Mouse (Mus musculus) lung, embryonic 14.5 days (tissue): ENCODE measurements around the gene Map2k4. TPM values are rescaled to one million over a fixed set of nuclear protein-coding genes. Genes with fewer than 3 reads are reported as not detected.
A peak's percentile ranks its signal among the peaks of the same experiment; 100 is the strongest.

Experiments used
- ATAC-seq: fragments of 200-750 bp; cut with Nextera tagmentation; 2 replicates; pipeline ENCODE4 v1.8.0; 2017; ENCODE audit warnings: mild to moderate bottlenecking, moderate TSS enrichment, moderate library complexity; ENCODE audit not compliant: insufficient read depth
- DNase-seq: peaks from one replicate; pipeline ENCODE4 v3.0.0-alpha.2; 2015
- H3K27ac ChIP-seq: fragments of 300-500 bp; sonication (generic); 2 replicates; pipeline ENCODE4 v1.5.1; 2014; ENCODE audit warnings: low read depth, mild to moderate bottlenecking, moderate library complexity
- H3K27me3 ChIP-seq: fragments of 300-500 bp; sonication (generic); 2 replicates; pipeline ENCODE4 v1.6.1; 2014; ENCODE audit warnings: low read length, control low read depth; ENCODE audit not compliant: insufficient read depth
- H3K36me3 ChIP-seq: fragments of 300-500 bp; sonication (generic); 2 replicates; pipeline ENCODE4 v1.6.1; 2014; ENCODE audit warnings: control low read depth; ENCODE audit not compliant: insufficient read depth
- H3K4me1 ChIP-seq: fragments of 300-500 bp; sonication (generic); 2 replicates; pipeline ENCODE4 v1.6.1; 2014; ENCODE audit warnings: antibody characterized with exemption, control low read depth; ENCODE audit not compliant: insufficient read depth
- H3K4me2 ChIP-seq: fragments of 300-500 bp; sonication (generic); 2 replicates; pipeline ENCODE4 v1.6.1; 2014; ENCODE audit warnings: mild to moderate bottlenecking
- H3K4me3 ChIP-seq: fragments of 300-500 bp; sonication (generic); 2 replicates; pipeline ENCODE4 v1.5.1; 2014; ENCODE audit warnings: low read depth, low read length
- H3K9ac ChIP-seq: fragments of 300-500 bp; sonication (generic); 2 replicates; pipeline ENCODE4 v1.6.1; 2014
- H3K9me3 ChIP-seq: fragments of 300-500 bp; sonication (generic); 2 replicates; pipeline ENCODE4 v1.6.1; 2016; ENCODE audit warnings: low read depth, low read length, control low read depth
- CTCF ChIP-seq: IDR thresholded peaks from 2 replicates; pipeline ENCODE4 v1.5.1; 2016; ENCODE audit warnings: antibody characterized with exemption, low read depth
- WGBS: fragments of 180-500 bp; shearing (Covaris S2); extraction: QIAGEN DNeasy Blood & Tissue Kit; methylation state at CpG from one replicate; pipeline ENCODE4 v1.1.7; 2014; 5-methylcytosine and 5-hydroxymethylcytosine counted together
- polyA plus RNA-seq: library from polyadenylated mRNA; unstranded; fragments of >200 nt; fragmentation: Nextera tagmentation; extraction: Ambion mirVana; gene quantifications from 2 replicates; pipeline ENCODE4 v1.2.1, GENCODE M21; 2014

The Map2k4 gene
- polyA plus RNA-seq, 1 experiment from 2014 or later = 71.5 TPM

DNA sequence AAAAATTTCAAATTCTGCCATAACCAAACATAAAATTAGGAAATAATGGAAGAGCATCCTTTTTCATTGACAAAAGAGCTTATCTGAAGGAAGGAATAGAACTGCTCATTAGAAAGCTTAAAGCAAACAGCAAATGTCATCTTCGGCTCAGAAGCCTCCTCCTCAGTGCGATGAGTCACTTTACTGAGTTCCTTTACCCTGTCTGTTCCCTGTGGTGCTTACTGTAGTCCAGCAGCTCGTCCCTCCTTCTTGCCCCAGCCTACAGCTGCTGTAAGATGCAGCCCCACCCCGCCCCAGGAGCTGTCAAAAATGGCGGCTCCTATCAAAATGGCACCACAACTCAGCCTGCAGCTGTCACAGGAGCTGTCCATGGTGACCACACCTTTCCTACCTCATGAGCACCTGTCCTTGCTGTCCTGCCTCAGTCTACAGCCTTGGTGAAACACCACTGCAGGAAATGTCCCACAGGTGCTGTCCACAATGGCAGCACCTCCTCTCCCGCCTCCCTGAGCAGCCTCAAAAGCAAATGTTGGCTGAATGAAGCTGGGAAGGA, 75.3 kb downstream of the Map2k4 start:
- Histone ChIP-seq H3K27me3 (no peaks in the 10 kb centered on the region), H3K9ac (no peak overlapping the region), H3K36me3 (peaks cover 13% of the 10 kb centered on the region), H3K4me3 (no peak overlapping the region), H3K27ac (no peak overlapping the region), H3K4me1 (no peaks in the 10 kb centered on the region), H3K4me2 (no peak overlapping the region), H3K9me3 (no peaks in the 10 kb centered on the region)
- DNase-seq (no peak), ATAC-seq (no peak)
- WGBS = 85% methylated on average over 6 of the region's 6 CpGs
- TF ChIP-seq CTCF = no peak

DNA sequence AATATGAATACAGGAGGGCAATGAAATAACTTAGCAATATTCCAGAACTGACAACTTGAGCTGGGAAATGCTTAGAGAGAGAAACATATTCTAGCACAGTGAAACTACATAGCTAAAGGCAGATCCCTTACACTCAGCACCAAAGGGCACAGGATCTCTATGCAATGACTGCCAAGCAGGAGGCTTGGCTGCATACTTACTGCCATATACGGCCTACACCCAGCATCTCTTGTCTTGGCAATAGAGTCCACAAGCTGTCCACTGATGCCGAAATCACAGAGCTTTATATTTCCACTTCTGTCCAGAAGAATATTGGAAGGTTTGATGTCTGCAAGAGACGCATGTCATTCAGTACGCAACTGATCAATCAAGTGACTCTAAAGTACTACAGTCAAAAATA, 81.3 kb downstream of the Map2k4 start:
- Histone ChIP-seq H3K4me2 (no peak overlapping the region), H3K27me3 (no peaks in the 10 kb centered on the region), H3K4me1 (no peaks in the 10 kb centered on the region), H3K36me3 (peaks cover 19% of the 10 kb centered on the region), H3K9me3 (no peaks in the 10 kb centered on the region), H3K9ac (no peak overlapping the region), H3K4me3 (no peak overlapping the region), H3K27ac (no peak overlapping the region)
- DNase-seq (no peak), ATAC-seq (no peak)
- no peak for TF ChIP-seq CTCF
- 93% methylated on average over 4 of the region's 4 CpGs for WGBS

DNA sequence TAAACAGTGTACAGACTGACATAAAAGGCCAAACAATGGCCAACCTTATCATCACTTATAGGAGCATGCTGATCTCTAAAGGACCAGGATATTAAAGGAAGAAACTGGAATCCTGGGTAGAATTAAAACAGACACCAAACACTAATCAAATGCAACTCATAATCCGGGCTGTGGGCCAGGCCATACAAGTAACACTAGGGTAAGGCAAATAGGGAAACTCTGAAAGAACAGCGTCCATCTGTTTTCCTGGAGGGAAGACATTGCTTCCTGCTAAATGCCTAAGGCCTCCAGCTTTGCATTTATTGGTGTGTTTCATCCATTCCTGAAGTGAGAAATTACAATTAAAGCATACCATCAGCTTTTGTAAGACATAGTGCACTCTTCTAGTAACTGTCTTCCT, 81.9 kb downstream of the Map2k4 start:
- 83% methylated on average over 2 of the region's 2 CpGs for WGBS
- H3K27ac ChIP-seq = no peak overlapping the region
- H3K4me2 ChIP-seq = no peak overlapping the region
- H3K36me3 ChIP-seq = peaks cover 19% of the 10 kb centered on the region
- no peak for TF ChIP-seq CTCF
- no peaks in the 10 kb centered on the region for H3K27me3 ChIP-seq
- H3K9ac ChIP-seq = no peak overlapping the region
- no peaks in the 10 kb centered on the region for H3K9me3 ChIP-seq
- DNase-seq = no peak
- no peak for ATAC-seq
- no peaks in the 10 kb centered on the region for H3K4me1 ChIP-seq
- no peak overlapping the region for H3K4me3 ChIP-seq

DNA sequence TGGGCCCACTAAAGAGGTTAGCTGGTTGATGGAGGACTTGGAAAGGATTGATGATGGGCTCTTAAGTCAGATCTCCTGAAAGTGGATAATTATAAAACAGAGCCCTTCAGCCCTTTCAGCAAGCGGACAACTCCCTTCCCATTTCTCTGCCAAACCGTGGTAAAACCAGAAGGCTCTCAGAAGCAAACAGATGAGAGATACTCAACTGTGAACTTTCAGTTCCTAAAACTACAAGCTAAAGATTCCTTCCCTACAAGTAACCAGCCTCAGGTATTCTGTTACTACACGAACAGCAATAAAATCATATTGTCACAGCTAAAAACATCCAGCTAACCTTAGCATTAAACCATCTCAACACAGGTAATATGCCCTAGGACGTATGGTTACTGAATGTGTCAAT, 83.2 kb downstream of the Map2k4 start:
- Histone ChIP-seq H3K4me2 (no peak overlapping the region), H3K4me3 (no peak overlapping the region), H3K36me3 (peaks cover 24% of the 10 kb centered on the region), H3K27ac (no peak overlapping the region), H3K4me1 (no peaks in the 10 kb centered on the region), H3K9me3 (no peaks in the 10 kb centered on the region), H3K27me3 (no peaks in the 10 kb centered on the region), H3K9ac (no peak overlapping the region)
- DNase-seq (no peak), ATAC-seq (no peak)
- no peak for TF ChIP-seq CTCF
- WGBS = 88% methylated on average over 4 of the region's 4 CpGs

DNA sequence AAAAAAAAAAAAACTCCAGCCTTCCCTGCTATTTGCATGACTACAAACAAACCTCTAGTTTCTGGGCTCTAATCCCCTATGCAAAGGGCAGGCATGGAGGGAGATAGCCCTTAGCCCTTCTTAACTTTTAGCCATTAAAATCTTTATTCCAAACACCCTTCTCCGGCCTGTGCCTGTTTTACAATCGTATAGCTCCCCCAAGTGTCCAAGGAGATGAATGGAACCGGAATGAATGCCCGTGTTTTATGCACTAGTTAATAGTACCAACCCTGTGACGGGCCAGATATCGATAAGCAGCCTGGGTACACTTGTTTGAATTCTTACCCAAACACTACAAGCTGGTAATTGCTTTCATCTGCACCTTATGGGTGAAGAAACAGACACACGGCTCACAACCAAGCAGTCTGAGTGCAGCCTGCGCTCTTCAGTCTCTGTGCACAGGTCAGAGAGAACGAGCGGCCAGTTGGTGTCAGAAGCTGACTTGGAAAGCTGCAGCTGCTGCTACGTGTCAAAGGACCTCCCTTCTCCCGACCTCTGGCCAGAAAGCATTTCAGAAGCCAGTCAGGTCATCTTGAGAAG, 109.2 kb downstream of the Map2k4 start:
- WGBS = 17% methylated on average over 12 of the region's 12 CpGs
- Histone ChIP-seq H3K4me2 (peak overlapping the region; percentile 33; the same call in 1 of the 2 replicates), H3K36me3 (no peaks in the 10 kb centered on the region), H3K4me1 (no peaks in the 10 kb centered on the region), H3K27ac (no peak overlapping the region), H3K4me3 (no peak overlapping the region), H3K9ac (no peak overlapping the region), H3K9me3 (no peaks in the 10 kb centered on the region), H3K27me3 (no peaks in the 10 kb centered on the region)
- TF ChIP-seq CTCF = peak; percentile 75
- peak; percentile 86 for DNase-seq
- peak; percentile 65; the same call in 1 of the 2 replicates for ATAC-seq

DNA sequence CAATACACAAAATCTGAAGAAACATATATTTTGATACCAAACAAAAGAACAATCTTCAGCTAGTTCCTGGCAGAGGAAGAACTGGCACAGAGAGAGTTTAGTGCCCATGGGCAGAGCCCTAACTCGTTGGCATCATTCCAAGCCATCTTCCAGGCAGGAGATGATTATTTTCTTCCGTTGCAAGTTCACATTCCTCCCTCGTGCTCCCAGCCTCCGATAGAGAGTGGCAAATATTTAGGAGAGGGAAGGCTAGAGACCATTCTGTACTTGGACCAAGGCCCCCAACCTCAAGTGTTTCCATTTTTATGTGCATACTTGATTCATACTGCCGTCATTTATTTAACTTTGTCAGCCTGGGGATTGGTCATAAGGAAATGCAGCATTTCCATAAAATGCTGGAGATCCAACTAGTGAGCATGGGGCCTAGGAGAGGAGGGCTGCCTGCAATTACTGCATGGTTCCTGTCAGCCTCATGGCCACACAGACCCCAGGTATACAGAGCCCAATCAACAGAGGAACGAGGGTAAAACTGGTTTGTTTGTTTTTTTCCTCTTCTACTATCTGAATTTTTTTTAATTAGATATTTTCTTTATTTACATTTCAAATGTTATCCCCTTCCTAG, 120.6 kb downstream of the Map2k4 start:
- Histone ChIP-seq H3K4me2 (no peak overlapping the region), H3K27ac (0 out of 2 replicates have a peak overlapping the region, but pooled peaks have one; percentile 18), H3K9ac (no peak overlapping the region), H3K27me3 (no peaks in the 10 kb centered on the region), H3K36me3 (no peaks in the 10 kb centered on the region), H3K4me3 (no peak overlapping the region), H3K4me1 (no peaks in the 10 kb centered on the region), H3K9me3 (no peaks in the 10 kb centered on the region)
- TF ChIP-seq CTCF = no peak
- DNase-seq (peak; percentile 40), ATAC-seq (no peak)
- 25% methylated on average over 6 of the region's 6 CpGs for WGBS

DNA sequence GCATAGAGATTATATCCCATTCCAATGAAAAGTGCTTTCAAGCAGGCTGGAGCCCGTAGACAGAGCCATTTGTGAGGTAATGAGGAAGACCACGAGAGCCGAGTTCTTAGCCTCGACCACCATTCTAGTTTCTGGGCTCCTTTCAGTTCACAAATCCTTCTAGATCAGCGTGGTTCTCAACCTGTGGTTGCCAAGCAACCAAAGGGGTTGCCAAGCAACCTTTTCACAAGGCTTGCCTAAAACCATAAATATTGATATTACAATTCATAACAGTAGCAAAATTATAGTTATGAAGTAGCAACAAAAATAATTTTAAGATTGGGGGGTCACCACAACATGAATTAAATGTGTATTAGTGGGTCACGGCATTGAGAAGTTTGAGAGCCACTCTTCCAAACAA, 123.2 kb downstream of the Map2k4 start:
- Histone ChIP-seq H3K4me2 (no peak overlapping the region), H3K27ac (no peak overlapping the region), H3K9ac (no peak overlapping the region), H3K4me3 (no peak overlapping the region), H3K27me3 (no peaks in the 10 kb centered on the region), H3K4me1 (no peaks in the 10 kb centered on the region), H3K9me3 (no peaks in the 10 kb centered on the region), H3K36me3 (no peaks in the 10 kb centered on the region)
- ATAC-seq = no peak
- no peak for TF ChIP-seq CTCF
- 53% methylated on average over 6 of the region's 6 CpGs for WGBS
- peak; percentile 37 for DNase-seq
